Mouse (Mus musculus): Measurements from ENCODE around the gene Rab27a.

DNA sequence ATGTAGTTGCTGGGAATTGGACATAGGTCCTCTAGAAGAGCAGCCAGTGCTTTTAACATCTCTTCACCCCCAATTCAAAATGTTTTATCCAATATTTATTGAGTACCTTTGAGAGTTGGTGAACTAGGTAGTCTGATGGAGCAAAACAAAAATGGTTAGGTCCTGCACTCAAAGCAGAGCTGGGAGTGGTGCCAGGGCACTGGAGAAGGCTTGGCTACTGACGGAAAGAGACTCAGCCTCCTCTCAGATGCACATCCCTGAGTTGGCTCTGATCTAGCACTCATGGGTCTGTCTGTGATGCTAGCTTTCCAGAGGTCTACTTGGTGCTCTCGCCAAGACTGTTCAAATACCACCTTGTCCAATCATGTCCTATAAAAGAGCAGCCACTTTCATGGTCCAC lies 53.2 kb downstream of the Rab27a start:
- no peak for TF ChIP-seq EP300 (IDR thresholded peaks at IDR 0.05; ENCODE audit: low read depth)
- no peak for TF ChIP-seq CTCF (IDR thresholded peaks at IDR 0.05; ENCODE audit: low read depth)

Measured in heart, postnatal 0 days (tissue).